18 mouse cellular contexts compared by ENCODE assay signal in the genomic region with DNA sequence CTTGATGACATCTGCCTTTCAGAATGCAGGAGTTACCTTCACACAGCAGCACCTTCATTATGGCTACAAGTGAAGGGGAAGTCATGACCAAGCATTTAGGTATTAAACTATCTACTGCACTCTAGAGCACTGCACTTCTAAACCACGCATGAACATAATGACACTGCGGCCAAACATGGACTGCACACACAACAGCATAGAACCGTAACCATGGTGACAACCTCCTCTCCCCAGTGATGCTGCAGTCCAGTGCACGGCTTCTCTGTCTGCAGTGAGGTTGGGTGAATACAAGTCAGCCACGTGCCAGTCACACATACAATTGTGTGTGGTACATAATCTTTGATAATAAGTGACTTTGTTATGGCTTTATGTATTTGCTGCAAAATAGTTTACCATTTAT. TPM values are rescaled to one million over a fixed set of nuclear protein-coding genes. Genes with fewer than 3 reads are reported as not detected.
DNase-seq lines count a peak whose midpoint lies in the region; ATAC-seq and TF ChIP-seq lines count a peak whose summit lies in the region.
"Had no signal": no experiment of that assay in that cellular context is flagged by ENCODE, and none has a peak within 500 bp of the region (broad histone marks: within the 10 kb centered on the region; RNA-seq: fewer than 3 reads in every experiment).

No protein-coding gene starts in this region.

- DNase-seq in forebrain, embryonic 14.5 days (ENCODE audit: low spot score), result no peak
- no peak for DNase-seq in forebrain, embryonic 11.5 days (ENCODE audit: low spot score)
- peak; percentile 63 for DNase-seq in brain, embryonic 14.5 days (ENCODE audit: low read depth)
- DNase-seq in hindbrain, embryonic 14.5 days (ENCODE audit: low spot score), result peak; percentile 34
- DNase-seq in midbrain, postnatal 0 days (ENCODE audit: low spot score), result peak; percentile 65
- DNase-seq in thymus, adult 18-20 months, result no peak
- no peak for DNase-seq in cerebellum, adult 8-10 months
- no peak for DNase-seq in liver, embryonic 11.5 days (ENCODE audit: low spot score)
- DNase-seq: adrenal gland, postnatal 10 days; cerebellum, postnatal 10 days; gastrocnemius, postnatal 36 days; thymus, postnatal 14 days had no signal

- H3K4me1 ChIP-seq in forebrain, embryonic 14.5 days (ENCODE audit: control insufficient read depth, insufficient read depth, low read length), result no peaks in the 10 kb centered on the region
- no peaks in the 10 kb centered on the region for H3K4me1 ChIP-seq in forebrain, embryonic 11.5 days (replicated peaks; ENCODE audit: control insufficient read depth, insufficient read depth, low read length)
- no peaks in the 10 kb centered on the region for H3K4me1 ChIP-seq in hindbrain, embryonic 14.5 days (replicated peaks; ENCODE audit: control insufficient read depth, insufficient read depth, low read length)
- peaks cover 4% of the 10 kb centered on the region; the same call in 1 of the 2 replicates for H3K4me1 ChIP-seq in midbrain, postnatal 0 days (ENCODE audit: insufficient read depth, low read length)
- no peaks in the 10 kb centered on the region for H3K4me1 ChIP-seq in liver, embryonic 11.5 days (replicated peaks; ENCODE audit: control insufficient read depth, insufficient read depth, low read length)
- H3K4me1 ChIP-seq: embryonic facial prominence, embryonic 13.5 days; limb, embryonic 15.5 days; lung, embryonic 15.5 days had no signal

- 68% methylated on average over 5 of the region's 5 CpGs for WGBS in forebrain, embryonic 14.5 days
- WGBS in forebrain, embryonic 11.5 days, result 81% methylated on average over 5 of the region's 5 CpGs
- 31% methylated on average over 5 of the region's 5 CpGs for WGBS in hindbrain, embryonic 14.5 days
- WGBS in midbrain, postnatal 0 days, result 40% methylated on average over 5 of the region's 5 CpGs
- 86% methylated on average over 5 of the region's 5 CpGs for WGBS in liver, embryonic 11.5 days

- TF ChIP-seq CTCF in brain, embryonic 14.5 days (IDR thresholded peaks at IDR 0.05; ENCODE audit: borderline replicate concordance, extremely low read depth, insufficient read depth, insufficient read length), result no peak
- TF ChIP-seq CTCF in midbrain, postnatal 0 days (IDR thresholded peaks at IDR 0.05), result no peak

- peaks cover 11% of the 10 kb centered on the region for H3K36me3 ChIP-seq in forebrain, embryonic 14.5 days (ENCODE audit: control insufficient read depth, insufficient read depth, low read length)
- no peaks in the 10 kb centered on the region for H3K36me3 ChIP-seq in forebrain, embryonic 11.5 days (ENCODE audit: control insufficient read depth, insufficient read depth, low read length)
- peaks cover 9% of the 10 kb centered on the region for H3K36me3 ChIP-seq in hindbrain, embryonic 14.5 days (replicated peaks; ENCODE audit: control insufficient read depth, insufficient read depth)
- peaks cover 8% of the 10 kb centered on the region; the same call in 1 of the 2 replicates for H3K36me3 ChIP-seq in midbrain, postnatal 0 days (ENCODE audit: insufficient read depth, low read length)
- no peaks in the 10 kb centered on the region; the same call in 1 of the 2 replicates for H3K36me3 ChIP-seq in liver, embryonic 11.5 days (ENCODE audit: control insufficient read depth, insufficient read depth, low read length)

- H3K4me2 ChIP-seq in forebrain, embryonic 14.5 days (ENCODE audit: low read length), result no peak overlapping the region
- no peak overlapping the region for H3K4me2 ChIP-seq in forebrain, embryonic 11.5 days (ENCODE audit: low read depth, low read length, severe bottlenecking)
- no peak overlapping the region for H3K4me2 ChIP-seq in hindbrain, embryonic 14.5 days (replicated peaks)
- H3K4me2 ChIP-seq in midbrain, postnatal 0 days (ENCODE audit: low read depth, low read length, poor library complexity, severe bottlenecking), result no peak overlapping the region
- H3K4me2 ChIP-seq in liver, embryonic 11.5 days, result no peak overlapping the region
- H3K4me2 ChIP-seq: embryonic facial prominence, embryonic 13.5 days; heart, embryonic 13.5 days; kidney, embryonic 15.5 days; limb, embryonic 15.5 days; lung, embryonic 15.5 days had no signal

- no peaks in the 10 kb centered on the region for H3K27me3 ChIP-seq in forebrain, embryonic 14.5 days (replicated peaks; ENCODE audit: control insufficient read depth, insufficient read depth, low read length)
- H3K27me3 ChIP-seq in forebrain, embryonic 11.5 days (ENCODE audit: control insufficient read depth, insufficient read depth, low read length), result no peaks in the 10 kb centered on the region
- no peaks in the 10 kb centered on the region for H3K27me3 ChIP-seq in hindbrain, embryonic 14.5 days (ENCODE audit: control insufficient read depth, insufficient read depth, low read length)
- H3K27me3 ChIP-seq in midbrain, postnatal 0 days (ENCODE audit: insufficient read depth, low read length), result no peaks in the 10 kb centered on the region
- H3K27me3 ChIP-seq in liver, embryonic 11.5 days (replicated peaks; ENCODE audit: control insufficient read depth, insufficient read depth, low read length), result no peaks in the 10 kb centered on the region
- H3K27me3 ChIP-seq: embryonic facial prominence, embryonic 13.5 days; heart, embryonic 13.5 days; kidney, embryonic 15.5 days; limb, embryonic 15.5 days; lung, embryonic 15.5 days had no signal

- H3K27ac ChIP-seq in forebrain, embryonic 14.5 days (ENCODE audit: low read depth, low read length), result no peak overlapping the region
- no peak overlapping the region for H3K27ac ChIP-seq in forebrain, embryonic 11.5 days (ENCODE audit: low read depth, low read length)
- no peak overlapping the region for H3K27ac ChIP-seq in hindbrain, embryonic 14.5 days
- no peak overlapping the region for H3K27ac ChIP-seq in midbrain, postnatal 0 days (ENCODE audit: low read depth, low read length)
- no peak overlapping the region for H3K27ac ChIP-seq in liver, embryonic 11.5 days (ENCODE audit: low read depth, low read length)
- H3K27ac ChIP-seq: embryonic facial prominence, embryonic 13.5 days; heart, embryonic 13.5 days; kidney, embryonic 15.5 days; limb, embryonic 15.5 days; lung, embryonic 15.5 days had no signal

- ATAC-seq in forebrain, embryonic 14.5 days, result peak; percentile 29; the same call in 1 of the 2 replicates
- no peak for ATAC-seq in forebrain, embryonic 11.5 days (replicated peaks; ENCODE audit: low FRiP score)
- ATAC-seq in hindbrain, embryonic 14.5 days (ENCODE audit: low FRiP score), result peak; percentile 72
- ATAC-seq in midbrain, postnatal 0 days (ENCODE audit: low FRiP score), result peak; percentile 64; the same call in 1 of the 2 replicates
- ATAC-seq in liver, embryonic 11.5 days (replicated peaks; ENCODE audit: low FRiP score), result no peak

- H3K9ac ChIP-seq in forebrain, embryonic 14.5 days (ENCODE audit: low read length), result no peak overlapping the region
- H3K9ac ChIP-seq in forebrain, embryonic 11.5 days (ENCODE audit: low read length), result no peak overlapping the region
- no peak overlapping the region for H3K9ac ChIP-seq in hindbrain, embryonic 14.5 days
- no peak overlapping the region for H3K9ac ChIP-seq in midbrain, postnatal 0 days (replicated peaks; ENCODE audit: low read length, poor library complexity, severe bottlenecking)
- no peak overlapping the region for H3K9ac ChIP-seq in liver, embryonic 11.5 days (ENCODE audit: low read depth, low read length)
- H3K9ac ChIP-seq: embryonic facial prominence, embryonic 13.5 days; heart, embryonic 13.5 days; kidney, embryonic 15.5 days; limb, embryonic 15.5 days; lung, embryonic 15.5 days had no signal

- H3K4me3 ChIP-seq in forebrain, embryonic 14.5 days (ENCODE audit: low read depth, low read length), result no peak overlapping the region
- no peak overlapping the region for H3K4me3 ChIP-seq in forebrain, embryonic 11.5 days (ENCODE audit: low read depth, low read length)
- H3K4me3 ChIP-seq in hindbrain, embryonic 14.5 days (replicated peaks; ENCODE audit: low read length), result no peak overlapping the region
- no peak overlapping the region for H3K4me3 ChIP-seq in midbrain, postnatal 0 days (ENCODE audit: low read depth, low read length)
- no peak overlapping the region for H3K4me3 ChIP-seq in liver, embryonic 11.5 days (ENCODE audit: low read depth, low read length)
- H3K4me3 ChIP-seq: embryonic facial prominence, embryonic 13.5 days; heart, embryonic 13.5 days; kidney, embryonic 15.5 days; limb, embryonic 15.5 days; lung, embryonic 15.5 days had no signal

- H3K9me3 ChIP-seq in forebrain, embryonic 14.5 days (replicated peaks; ENCODE audit: control insufficient read depth, low read length), result no peaks in the 10 kb centered on the region
- H3K9me3 ChIP-seq in forebrain, embryonic 11.5 days (ENCODE audit: control insufficient read depth, low read length), result no peaks in the 10 kb centered on the region
- no peaks in the 10 kb centered on the region for H3K9me3 ChIP-seq in hindbrain, embryonic 14.5 days (ENCODE audit: control insufficient read depth, low read length)
- no peaks in the 10 kb centered on the region for H3K9me3 ChIP-seq in midbrain, postnatal 0 days (ENCODE audit: low read length)
- no peaks in the 10 kb centered on the region for H3K9me3 ChIP-seq in liver, embryonic 11.5 days (ENCODE audit: control insufficient read depth, low read length)
- H3K9me3 ChIP-seq: embryonic facial prominence, embryonic 13.5 days; heart, embryonic 13.5 days; kidney, embryonic 15.5 days; limb, embryonic 15.5 days; lung, embryonic 15.5 days had no signal

- no peak for TF ChIP-seq POLR2A in brain, embryonic 14.5 days (IDR thresholded peaks at IDR 0.05; ENCODE audit: borderline replicate concordance, extremely low read depth, insufficient read depth, insufficient read length, poor library complexity, severe bottlenecking)

RNA-seq across cellular contexts. Expression of gene Nhlrc3, which starts 17.6 kb away (rescaled TPM):
- 7.0 and 8.5 TPM in 2 replicates for polyA plus RNA-seq in forebrain, embryonic 14.5 days (2014; fragmentation: Nextera tagmentation; extraction: Ambion mirVana)
- polyA plus RNA-seq in forebrain, embryonic 11.5 days (2014; fragmentation: Nextera tagmentation; extraction: Ambion mirVana), result 9.9 and 10.4 TPM in 2 replicates
- polyA plus RNA-seq in brain, embryonic 14.5 days (2012; rRNA removed), result 8.9 and 12.2 TPM in 2 replicates
- polyA plus RNA-seq in hindbrain, embryonic 14.5 days (2014; fragmentation: Nextera tagmentation; extraction: Ambion mirVana), result 8.9 and 10.0 TPM in 2 replicates
- 13.1 and 16.9 TPM in 2 replicates for total RNA-seq in midbrain, postnatal 0 days (2014; rRNA removed)
- polyA plus RNA-seq in midbrain, postnatal 0 days (2015; fragmentation: Nextera tagmentation; extraction: Ambion mirVana), result 8.0 and 9.0 TPM in 2 replicates
- 6.8 and 9.5 TPM in 2 replicates for polyA plus RNA-seq in liver, embryonic 11.5 days (2014; fragmentation: Nextera tagmentation; extraction: Ambion mirVana)

RNA-seq across cellular contexts. Expression of gene Proser1, which starts 17.9 kb away (rescaled TPM):
- 13.7 and 18.7 TPM in 2 replicates for polyA plus RNA-seq in forebrain, embryonic 14.5 days (2014; fragmentation: Nextera tagmentation; extraction: Ambion mirVana)
- 31.5 and 34.7 TPM in 2 replicates for polyA plus RNA-seq in forebrain, embryonic 11.5 days (2014; fragmentation: Nextera tagmentation; extraction: Ambion mirVana)
- polyA plus RNA-seq in brain, embryonic 14.5 days (2012; rRNA removed), result 15.9 and 30.7 TPM in 2 replicates
- 15.0 and 15.9 TPM in 2 replicates for polyA plus RNA-seq in hindbrain, embryonic 14.5 days (2014; fragmentation: Nextera tagmentation; extraction: Ambion mirVana)
- total RNA-seq in midbrain, postnatal 0 days (2014; rRNA removed), result 4.6 and 4.9 TPM in 2 replicates
- 10.7 and 15.1 TPM in 2 replicates for polyA plus RNA-seq in midbrain, postnatal 0 days (2015; fragmentation: Nextera tagmentation; extraction: Ambion mirVana)
- 15.0 and 17.9 TPM in 2 replicates for polyA plus RNA-seq in liver, embryonic 11.5 days (2014; fragmentation: Nextera tagmentation; extraction: Ambion mirVana)

RNA-seq across cellular contexts. Expression of gene Stoml3, which starts 42.9 kb away (rescaled TPM):
- polyA plus RNA-seq in forebrain, embryonic 14.5 days (2014; fragmentation: Nextera tagmentation; extraction: Ambion mirVana), result not detected in 2 replicates
- polyA plus RNA-seq in forebrain, embryonic 11.5 days (2014; fragmentation: Nextera tagmentation; extraction: Ambion mirVana), result not detected in 2 replicates
- polyA plus RNA-seq in brain, embryonic 14.5 days (2012; rRNA removed), result not detected in 2 replicates
- not detected in 2 replicates for polyA plus RNA-seq in hindbrain, embryonic 14.5 days (2014; fragmentation: Nextera tagmentation; extraction: Ambion mirVana)
- 0.14 and 0.93 TPM in 2 replicates for total RNA-seq in midbrain, postnatal 0 days (2014; rRNA removed)
- 0.38 TPM in 1 of 2 replicates, not detected in the other for polyA plus RNA-seq in midbrain, postnatal 0 days (2015; fragmentation: Nextera tagmentation; extraction: Ambion mirVana)
- polyA plus RNA-seq in liver, embryonic 11.5 days (2014; fragmentation: Nextera tagmentation; extraction: Ambion mirVana), result not detected in 2 replicates
- total RNA-seq: adrenal gland, postnatal 10 days; gastrocnemius, postnatal 36 days; megakaryocyte progenitor cell, adult 5-6 weeks had no signal
- polyA plus RNA-seq: embryonic facial prominence, embryonic 13.5 days; heart, embryonic 13.5 days had no signal

Comparison
In these comparisons a context has a peak if more than half of its experiments do, and no peak if none do; other contexts are left out.
1. ATAC-seq: peak in forebrain, embryonic 14.5 days (single experiment), hindbrain, embryonic 14.5 days (single experiment) and midbrain, postnatal 0 days (single experiment); none in forebrain, embryonic 11.5 days (single experiment) and liver, embryonic 11.5 days (single experiment).
2. DNase-seq: peak in brain, embryonic 14.5 days (single experiment), hindbrain, embryonic 14.5 days (single experiment) and midbrain, postnatal 0 days (single experiment); none in forebrain, embryonic 14.5 days (single experiment), forebrain, embryonic 11.5 days (single experiment), thymus, adult 18-20 months (0 of 2), cerebellum, adult 8-10 months (single experiment) and liver, embryonic 11.5 days (single experiment).